Mouse (Mus musculus): ENCODE results near the gene Nfix.

- no peak for TF ChIP-seq POLR2A (IDR thresholded peaks at IDR 0.05; ENCODE audit: borderline replicate concordance, extremely low read depth, insufficient read depth, insufficient read length, poor library complexity, severe bottlenecking)
- no peak for TF ChIP-seq CTCF (IDR thresholded peaks at IDR 0.05; ENCODE audit: borderline replicate concordance, extremely low read depth, insufficient read depth, insufficient read length)
These were observed 84.2 kb downstream of the Nfix start for GRCm38 (mm10) chr8:84715893-84716468.

Data from brain, embryonic 14.5 days (tissue).